Mouse (Mus musculus): ENCODE results near the gene Myo19. TPM values are rescaled to one million over a fixed set of nuclear protein-coding genes. Genes with fewer than 3 reads are reported as not detected.
"Not testable (repeated sequence)": the region's sequence is repeated elsewhere in the genome, so short reads cannot be mapped to it uniquely, and the experiment has no call there.

Myo19 gene
- polyA plus RNA-seq, 1 experiment from 2014 or later, result 5.1 TPM

- 76% methylated on average over 4 of the region's 4 CpGs for whole genome bisulfite sequencing
- peak overlapping the region; percentile 60 for H3K4me3 ChIP-seq
- no peaks in the 10 kb centered on the region for H3K27me3 ChIP-seq
- H3K4me2 ChIP-seq, result peak overlapping the region; percentile 70
- no peaks in the 10 kb centered on the region for H3K9me3 ChIP-seq
- ATAC-seq (ENCODE audit: low FRiP score), result no peak
- peak overlapping the region; percentile 100 for H3K27ac ChIP-seq
- peaks cover 22% of the 10 kb centered on the region for H3K4me1 ChIP-seq (replicated peaks)
- H3K36me3 ChIP-seq, result no peaks in the 10 kb centered on the region
- H3K9ac ChIP-seq, result peak overlapping the region; percentile 94
Measured at GRCm38 (mm10) chr11:84871548-84872069, 8.3 kb upstream of the Myo19 start.

GRCm38 (mm10) chr11:84873042-84873833, 6.7 kb upstream of the Myo19 start:
- 83% methylated on average over 1 of the region's 1 CpGs for WGBS
- Histone ChIP-seq H3K9me3 (no peaks in the 10 kb centered on the region), H3K4me3 (no peak overlapping the region), H3K4me1 (replicated peaks) (peaks cover 13% of the 10 kb centered on the region), H3K4me2 (no peak overlapping the region), H3K9ac (no peak overlapping the region), H3K27me3 (no peaks in the 10 kb centered on the region), H3K36me3 (no peaks in the 10 kb centered on the region), H3K27ac (no peak overlapping the region)
- ATAC-seq (ENCODE audit: low FRiP score), result no peak

GRCm38 (mm10) chr11:84876020-84876419, 3.9 kb upstream of the Myo19 start:
- not testable (repeated sequence) for ATAC-seq (ENCODE audit: low FRiP score); H3K9ac ChIP-seq; H3K27ac ChIP-seq; H3K9me3 ChIP-seq; H3K36me3 ChIP-seq; H3K4me3 ChIP-seq; H3K4me2 ChIP-seq; H3K27me3 ChIP-seq
- WGBS, result 83% methylated on average over 1 of the region's 1 CpGs
- peaks cover 18% of the 10 kb centered on the region for H3K4me1 ChIP-seq (replicated peaks)

GRCm38 (mm10) chr11:84879007-84879771, 759 bp upstream of the Myo19 start:
- 24% methylated on average over 7 of the region's 7 CpGs for WGBS
- Histone ChIP-seq H3K4me2 (peak overlapping the region; percentile 75), H3K9ac (peak overlapping the region; percentile 80), H3K36me3 (peaks cover 14% of the 10 kb centered on the region), H3K27ac (peak overlapping the region; percentile 89), H3K9me3 (no peaks in the 10 kb centered on the region), H3K4me1 (replicated peaks) (peaks cover 19% of the 10 kb centered on the region), H3K27me3 (no peaks in the 10 kb centered on the region), H3K4me3 (peak overlapping the region; percentile 90)
- no peak for ATAC-seq (ENCODE audit: low FRiP score)

- Histone ChIP-seq H3K4me2 (peak overlapping the region; percentile 75), H3K4me1 (replicated peaks) (peaks cover 19% of the 10 kb centered on the region), H3K9me3 (no peaks in the 10 kb centered on the region), H3K36me3 (peaks cover 27% of the 10 kb centered on the region), H3K9ac (peak overlapping the region; percentile 80), H3K27ac (peak overlapping the region; percentile 89), H3K4me3 (peak overlapping the region; percentile 90), H3K27me3 (no peaks in the 10 kb centered on the region)
- ATAC-seq (ENCODE audit: low FRiP score), result peak; percentile 37
- WGBS, result under 1% methylated on average over 23 of the region's 24 CpGs
Measured at GRCm38 (mm10) chr11:84880465-84880961, 565 bp downstream of the Myo19 start.

- Histone ChIP-seq H3K27me3 (no peaks in the 10 kb centered on the region), H3K9ac (peak overlapping the region; percentile 80), H3K4me1 (replicated peaks) (peaks cover 19% of the 10 kb centered on the region), H3K27ac (peak overlapping the region; percentile 89), H3K4me2 (peak overlapping the region; percentile 75), H3K9me3 (no peaks in the 10 kb centered on the region), H3K36me3 (peaks cover 30% of the 10 kb centered on the region), H3K4me3 (peak overlapping the region; percentile 90)
- ATAC-seq (ENCODE audit: low FRiP score), result no peak
- 63% methylated on average over 9 of the region's 9 CpGs for WGBS
Measured at GRCm38 (mm10) chr11:84880971-84881370, 1.0 kb downstream of the Myo19 start.

GRCm38 (mm10) chr11:84882346-84882745, 2.4 kb downstream of the Myo19 start:
- H3K9ac ChIP-seq, result no peak overlapping the region
- H3K4me2 ChIP-seq, result no peak overlapping the region
- no peaks in the 10 kb centered on the region for H3K27me3 ChIP-seq
- no peak for ATAC-seq (ENCODE audit: low FRiP score)
- no peaks in the 10 kb centered on the region for H3K9me3 ChIP-seq
- peaks cover 43% of the 10 kb centered on the region for H3K36me3 ChIP-seq
- H3K27ac ChIP-seq, result no peak overlapping the region
- peaks cover 19% of the 10 kb centered on the region for H3K4me1 ChIP-seq (replicated peaks)
- WGBS, result 99% methylated on average over 7 of the region's 7 CpGs
- no peak overlapping the region for H3K4me3 ChIP-seq

GRCm38 (mm10) chr11:84885238-84885637, 5.3 kb downstream of the Myo19 start:
- peaks cover 65% of the 10 kb centered on the region for H3K36me3 ChIP-seq
- H3K9ac ChIP-seq, result no peak overlapping the region
- no peak for ATAC-seq (ENCODE audit: low FRiP score)
- peaks cover 11% of the 10 kb centered on the region for H3K4me1 ChIP-seq (replicated peaks)
- H3K27ac ChIP-seq, result no peak overlapping the region
- WGBS, result 81% methylated on average over 4 of the region's 4 CpGs
- H3K4me3 ChIP-seq, result no peak overlapping the region
- H3K27me3 ChIP-seq, result no peaks in the 10 kb centered on the region
- H3K9me3 ChIP-seq, result no peaks in the 10 kb centered on the region
- no peak overlapping the region for H3K4me2 ChIP-seq

GRCm38 (mm10) chr11:84886236-84886635, 6.3 kb downstream of the Myo19 start:
- ATAC-seq (ENCODE audit: low FRiP score), result no peak
- H3K36me3 ChIP-seq, result peaks cover 68% of the 10 kb centered on the region
- H3K4me1 ChIP-seq (replicated peaks), result peaks cover 3% of the 10 kb centered on the region
- H3K4me2 ChIP-seq, result no peak overlapping the region
- H3K9ac ChIP-seq, result no peak overlapping the region
- H3K4me3 ChIP-seq, result no peak overlapping the region
- no peaks in the 10 kb centered on the region for H3K9me3 ChIP-seq
- H3K27ac ChIP-seq, result no peak overlapping the region
- 95% methylated on average over 5 of the region's 5 CpGs for WGBS
- no peaks in the 10 kb centered on the region for H3K27me3 ChIP-seq

- peaks cover 75% of the 10 kb centered on the region for H3K36me3 ChIP-seq
- no peaks in the 10 kb centered on the region for H3K9me3 ChIP-seq
- no peak for ATAC-seq (ENCODE audit: low FRiP score)
- H3K9ac ChIP-seq, result no peak overlapping the region
- WGBS, result 88% methylated on average over 11 of the region's 11 CpGs
- H3K4me3 ChIP-seq, result no peak overlapping the region
- H3K4me2 ChIP-seq, result no peak overlapping the region
- no peaks in the 10 kb centered on the region for H3K27me3 ChIP-seq
- H3K27ac ChIP-seq, result no peak overlapping the region
- no peaks in the 10 kb centered on the region for H3K4me1 ChIP-seq (replicated peaks)
Measured at GRCm38 (mm10) chr11:84886767-84887511, 7.0 kb downstream of the Myo19 start.

GRCm38 (mm10) chr11:84888025-84888424, 8.1 kb downstream of the Myo19 start:
- ATAC-seq (ENCODE audit: low FRiP score), result no peak
- Histone ChIP-seq H3K4me3 (no peak overlapping the region), H3K36me3 (peaks cover 82% of the 10 kb centered on the region), H3K9me3 (no peaks in the 10 kb centered on the region), H3K4me1 (replicated peaks) (no peaks in the 10 kb centered on the region), H3K27me3 (no peaks in the 10 kb centered on the region), H3K9ac (no peak overlapping the region), H3K27ac (no peak overlapping the region), H3K4me2 (no peak overlapping the region)
- WGBS, result 96% methylated on average over 8 of the region's 8 CpGs

GRCm38 (mm10) chr11:84889492-84889891, 9.5 kb downstream of the Myo19 start:
- no peaks in the 10 kb centered on the region for H3K4me1 ChIP-seq (replicated peaks)
- no peak for ATAC-seq (ENCODE audit: low FRiP score)
- no peak overlapping the region for H3K4me3 ChIP-seq
- H3K4me2 ChIP-seq, result no peak overlapping the region
- peaks cover 79% of the 10 kb centered on the region for H3K36me3 ChIP-seq
- 98% methylated on average over 2 of the region's 2 CpGs for WGBS
- no peak overlapping the region for H3K9ac ChIP-seq
- H3K27me3 ChIP-seq, result no peaks in the 10 kb centered on the region
- H3K9me3 ChIP-seq, result no peaks in the 10 kb centered on the region
- no peak overlapping the region for H3K27ac ChIP-seq
